Mouse (Mus musculus) erythroblast, embryonic 14.5 days (primary cell): ENCODE data around the gene Bend6.

Source experiments
- GATA1 ChIP-seq: IDR thresholded peaks from 2 replicates; pipeline ENCODE4 v1.6.1; 2012; ENCODE audit warnings: low read length, inconsistent platforms, mixed read lengths
- TAL1 ChIP-seq: IDR thresholded peaks from 3 replicates; pipeline ENCODE4 v1.6.1; 2012; ENCODE audit warnings: low read length, inconsistent platforms, mixed read lengths

DNA sequence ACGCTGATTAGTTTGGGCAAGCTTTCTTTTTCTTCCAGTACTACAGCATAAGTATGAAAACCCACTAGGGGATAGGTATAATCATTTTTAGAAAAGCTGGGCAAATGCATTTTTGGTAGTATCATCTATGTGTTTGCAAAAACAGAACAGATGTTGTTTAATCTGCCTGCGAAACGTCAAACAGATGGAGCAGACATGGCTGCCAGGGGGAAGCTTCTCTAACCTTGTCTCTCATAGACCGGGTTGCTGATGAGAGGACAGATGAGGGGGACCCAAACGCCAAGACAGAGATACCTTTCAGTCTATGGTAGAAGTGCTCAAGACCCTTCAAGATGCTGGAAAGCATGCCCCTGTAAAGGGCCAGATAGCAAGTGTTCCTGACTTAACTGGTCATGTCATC, 40.9 kb upstream of the Bend6 start:
- TF ChIP-seq GATA1 (no peak), TAL1 (no peak)
